Mouse (Mus musculus): ENCODE data around the gene Best3. TPM values are rescaled to one million over a fixed set of nuclear protein-coding genes. Genes with fewer than 3 reads are reported as not detected.
"Not testable (repeated sequence)": the region's sequence is repeated elsewhere in the genome, so short reads cannot be mapped to it uniquely, and the experiment has no call there.

The Best3 gene
- polyA plus RNA-seq, 1 experiment from 2014 or later: 0.81 TPM

DNA sequence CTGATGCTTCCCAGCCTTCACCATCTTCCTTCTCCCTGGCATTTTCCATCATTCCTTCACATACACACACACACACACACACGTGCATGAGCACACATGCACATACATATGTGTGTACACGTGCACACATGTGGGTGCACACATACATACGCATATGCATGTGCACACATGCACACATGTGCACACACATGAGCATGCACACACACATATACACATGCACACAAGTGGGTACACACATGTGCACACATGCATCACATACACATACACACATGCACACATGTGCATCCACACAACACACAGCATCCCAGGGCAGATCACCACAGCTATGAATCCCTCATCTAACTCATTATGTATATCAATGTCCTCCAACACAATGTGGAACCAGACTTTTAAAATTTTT is 45.0 kb downstream of the Best3 start:
- Histone ChIP-seq H3K27me3 (ENCODE audit: control insufficient read depth, insufficient read depth, low read length) (no peaks in the 10 kb centered on the region), H3K27ac (replicated peaks in 1 of 2; ENCODE audit: control insufficient read depth in 1 of 2, insufficient read depth in 1 of 2, low read depth in 2 of 2, low read length in 2 of 2) (no peak overlapping the region), H3K4me3 (ENCODE audit: control insufficient read depth in 1 of 2, insufficient read depth in 1 of 2, low read depth in 1 of 2, low read length in 2 of 2) (no peak overlapping the region), H3K9me3 (ENCODE audit: control insufficient read depth, low read length) (no peaks in the 10 kb centered on the region), H3K4me2 (ENCODE audit: low read length) (no peak overlapping the region), H3K9ac (ENCODE audit: low read length) (no peak overlapping the region), H3K36me3 (ENCODE audit: control insufficient read depth, insufficient read depth, low read length) (no peaks in the 10 kb centered on the region), H3K4me1 (ENCODE audit: control insufficient read depth in 2 of 2, insufficient read depth in 2 of 2, low read length in 2 of 2) (no peaks in the 10 kb centered on the region)
- 90% methylated on average over 3 of the region's 3 CpGs for WGBS
- ATAC-seq (ENCODE audit: insufficient number of reproducible peaks, insufficient read depth, low FRiP score, low read depth): no peak

DNA sequence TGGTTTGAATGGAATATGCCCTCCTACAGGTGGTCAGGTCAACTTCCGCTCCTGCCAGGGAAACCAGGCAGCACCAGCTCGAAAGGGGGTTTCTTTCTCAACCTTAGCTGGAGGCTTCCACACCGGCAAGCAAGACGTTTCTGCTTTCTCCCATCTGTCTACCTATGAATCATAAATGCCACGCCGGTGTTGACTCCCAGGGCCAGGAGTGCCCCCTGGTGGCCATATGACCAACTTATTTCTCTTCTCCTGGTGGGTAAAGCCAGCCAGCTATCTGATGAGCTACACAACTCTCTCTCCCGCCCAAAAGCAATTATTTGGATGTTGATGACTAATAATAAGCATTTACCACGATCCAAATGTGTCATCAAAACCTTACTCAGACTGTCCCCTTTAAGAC is 47.7 kb downstream of the Best3 start:
- ATAC-seq (ENCODE audit: insufficient number of reproducible peaks, insufficient read depth, low FRiP score, low read depth): no peak
- 18% methylated on average over 8 of the region's 8 CpGs for WGBS
- Histone ChIP-seq H3K27ac (replicated peaks in 1 of 2; ENCODE audit: control insufficient read depth in 1 of 2, insufficient read depth in 1 of 2, low read depth in 2 of 2, low read length in 2 of 2) (no peak overlapping the region), H3K9ac (ENCODE audit: low read length) (no peak overlapping the region), H3K4me2 (ENCODE audit: low read length) (no peak overlapping the region), H3K9me3 (ENCODE audit: control insufficient read depth, low read length) (0 out of 2 replicates have a peak, but pooled peaks cover 4% of the 10 kb centered on the region), H3K4me1 (ENCODE audit: control insufficient read depth in 2 of 2, insufficient read depth in 2 of 2, low read length in 2 of 2) (no peaks in the 10 kb centered on the region), H3K4me3 (ENCODE audit: control insufficient read depth in 1 of 2, insufficient read depth in 1 of 2, low read depth in 1 of 2, low read length in 2 of 2) (no peak overlapping the region), H3K36me3 (ENCODE audit: control insufficient read depth, insufficient read depth, low read length) (no peaks in the 10 kb centered on the region), H3K27me3 (ENCODE audit: control insufficient read depth, insufficient read depth, low read length) (no peaks in the 10 kb centered on the region)

DNA sequence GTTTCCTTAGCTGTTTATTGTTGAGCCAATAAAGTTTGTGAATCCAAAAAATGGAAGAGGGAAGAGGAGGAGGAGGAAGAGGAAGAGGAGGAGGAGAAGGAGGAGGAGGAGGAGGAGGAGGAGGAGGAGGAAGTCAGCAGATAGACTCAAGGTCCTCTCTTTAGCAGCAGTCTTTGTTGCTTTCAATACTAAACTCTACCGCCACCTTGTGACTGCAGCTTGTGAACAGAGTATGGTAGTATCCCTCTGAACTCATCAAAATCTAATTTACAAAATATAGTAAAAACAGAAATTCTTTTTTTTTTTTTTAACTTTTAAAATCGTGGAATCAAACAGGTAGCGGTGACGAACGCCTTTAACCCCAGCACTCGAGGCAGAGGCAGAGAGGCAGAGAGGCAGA is 54.2 kb downstream of the Best3 start:
- Histone ChIP-seq H3K27me3 (ENCODE audit: control insufficient read depth, insufficient read depth, low read length) (no peaks in the 10 kb centered on the region), H3K4me1 (ENCODE audit: control insufficient read depth in 2 of 2, insufficient read depth in 2 of 2, low read length in 2 of 2) (peaks cover 17 to 27% of the 10 kb centered on the region in 2 experiments), H3K9me3 (ENCODE audit: control insufficient read depth, low read length) (0 out of 2 replicates have a peak, but pooled peaks cover 4% of the 10 kb centered on the region), H3K9ac (ENCODE audit: low read length) (no peak overlapping the region), H3K27ac (replicated peaks in 1 of 2; ENCODE audit: control insufficient read depth in 1 of 2, insufficient read depth in 1 of 2, low read depth in 2 of 2, low read length in 2 of 2) (no peak overlapping the region), H3K4me2 (ENCODE audit: low read length) (no peak overlapping the region), H3K4me3 (ENCODE audit: control insufficient read depth in 1 of 2, insufficient read depth in 1 of 2, low read depth in 1 of 2, low read length in 2 of 2) (no peak overlapping the region), H3K36me3 (ENCODE audit: control insufficient read depth, insufficient read depth, low read length) (no peaks in the 10 kb centered on the region)
- 73% methylated on average over 6 of the region's 6 CpGs for WGBS
- no peak for ATAC-seq (ENCODE audit: insufficient number of reproducible peaks, insufficient read depth, low FRiP score, low read depth)

DNA sequence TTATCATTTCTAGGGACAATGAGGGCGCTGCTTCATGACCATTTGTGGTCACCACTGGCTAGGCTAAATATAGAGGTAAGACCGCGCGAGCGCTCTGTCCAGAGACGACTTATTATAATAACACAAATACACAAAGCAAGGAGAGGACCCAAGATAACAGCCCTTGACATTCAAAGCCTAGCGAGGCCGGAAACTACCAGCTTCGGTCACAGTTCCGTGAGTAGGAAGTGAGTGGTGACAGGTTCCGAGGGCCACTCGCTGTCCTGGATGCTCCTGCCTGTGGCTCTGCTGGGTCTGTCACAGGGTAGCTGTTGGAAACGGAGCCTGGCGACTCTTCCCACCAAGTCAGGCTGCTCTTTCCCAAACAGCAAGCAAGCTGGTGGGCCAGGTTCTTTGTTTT is 56.2 kb downstream of the Best3 start:
- peak overlapping the region; percentile 56 for H3K4me2 ChIP-seq (ENCODE audit: low read length)
- no peaks in the 10 kb centered on the region for H3K27me3 ChIP-seq (ENCODE audit: control insufficient read depth, insufficient read depth, low read length)
- peak; percentile 81 for ATAC-seq (ENCODE audit: insufficient number of reproducible peaks, insufficient read depth, low FRiP score, low read depth)
- H3K36me3 ChIP-seq (ENCODE audit: control insufficient read depth, insufficient read depth, low read length): no peaks in the 10 kb centered on the region
- WGBS: 14% methylated on average over 14 of the region's 14 CpGs
- peak overlapping the region; percentile 69 for H3K9ac ChIP-seq (ENCODE audit: low read length)
- H3K9me3 ChIP-seq (ENCODE audit: control insufficient read depth, low read length): 0 out of 2 replicates have a peak, but pooled peaks cover 4% of the 10 kb centered on the region
- H3K4me3 ChIP-seq (ENCODE audit: control insufficient read depth in 1 of 2, insufficient read depth in 1 of 2, low read depth in 1 of 2, low read length in 2 of 2): peak overlapping the region in 1 of 2 experiments; percentile 14; a peak in 1 of 4 replicates
- H3K4me1 ChIP-seq (ENCODE audit: control insufficient read depth in 2 of 2, insufficient read depth in 2 of 2, low read length in 2 of 2): peaks cover 17 to 27% of the 10 kb centered on the region in 2 experiments
- H3K27ac ChIP-seq (replicated peaks in 1 of 2; ENCODE audit: control insufficient read depth in 1 of 2, insufficient read depth in 1 of 2, low read depth in 2 of 2, low read length in 2 of 2): peak overlapping the region; percentile 88 to 94

DNA sequence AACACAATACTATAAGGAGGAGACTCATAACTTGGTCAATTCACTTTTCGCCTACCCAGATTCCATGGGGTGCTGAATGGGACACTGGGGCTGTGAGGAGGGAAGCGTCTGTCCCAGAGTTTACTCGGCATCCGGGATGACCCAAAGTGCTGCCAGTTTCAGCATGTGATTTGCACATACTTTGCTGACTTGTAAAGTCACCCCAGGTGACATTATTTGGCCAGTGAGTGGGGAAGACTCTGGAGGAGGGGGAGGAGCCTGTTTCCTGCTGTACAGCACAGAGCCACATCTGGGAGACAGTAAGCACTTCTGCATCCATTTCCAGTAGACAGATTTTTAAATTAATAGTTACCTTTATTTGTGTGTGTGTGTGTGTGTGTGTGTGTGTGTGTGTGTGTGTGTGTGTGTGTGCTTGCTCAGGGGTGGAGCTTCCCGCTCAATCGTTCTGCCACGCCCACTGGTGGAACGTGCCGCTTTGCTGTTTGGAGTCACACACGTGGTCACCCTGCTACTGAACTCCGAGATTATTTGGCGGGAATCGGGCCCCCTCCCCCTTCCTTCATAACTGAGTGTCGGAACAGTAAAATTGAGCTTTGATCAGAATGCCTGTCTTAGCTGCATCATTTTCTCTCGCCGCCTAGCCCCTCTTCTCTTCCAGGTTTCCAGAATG is 57.5 kb downstream of the Best3 start:
- H3K27me3 ChIP-seq (ENCODE audit: control insufficient read depth, insufficient read depth, low read length); ATAC-seq (ENCODE audit: insufficient number of reproducible peaks, insufficient read depth, low FRiP score, low read depth); H3K36me3 ChIP-seq (ENCODE audit: control insufficient read depth, insufficient read depth, low read length); H3K9me3 ChIP-seq (ENCODE audit: control insufficient read depth, low read length): not testable (repeated sequence)
- Histone ChIP-seq H3K4me3 (ENCODE audit: control insufficient read depth in 1 of 2, insufficient read depth in 1 of 2, low read depth in 1 of 2, low read length in 2 of 2) (peak overlapping the region in 1 of 2 experiments; percentile 7; a peak in 1 of 4 replicates), H3K9ac (ENCODE audit: low read length) (peak overlapping the region; percentile 22; the same call in 1 of the 2 replicates), H3K27ac (replicated peaks in 1 of 2; ENCODE audit: control insufficient read depth in 1 of 2, insufficient read depth in 1 of 2, low read depth in 2 of 2, low read length in 2 of 2) (peak overlapping the region in 1 of 2 experiments; percentile 29; a peak in 1 of 4 replicates), H3K4me2 (ENCODE audit: low read length) (peak overlapping the region; percentile 71), H3K4me1 (ENCODE audit: control insufficient read depth in 2 of 2, insufficient read depth in 2 of 2, low read length in 2 of 2) (peaks cover 17 to 32% of the 10 kb centered on the region in 2 experiments)
- 18% methylated on average over 15 of the region's 16 CpGs for WGBS

DNA sequence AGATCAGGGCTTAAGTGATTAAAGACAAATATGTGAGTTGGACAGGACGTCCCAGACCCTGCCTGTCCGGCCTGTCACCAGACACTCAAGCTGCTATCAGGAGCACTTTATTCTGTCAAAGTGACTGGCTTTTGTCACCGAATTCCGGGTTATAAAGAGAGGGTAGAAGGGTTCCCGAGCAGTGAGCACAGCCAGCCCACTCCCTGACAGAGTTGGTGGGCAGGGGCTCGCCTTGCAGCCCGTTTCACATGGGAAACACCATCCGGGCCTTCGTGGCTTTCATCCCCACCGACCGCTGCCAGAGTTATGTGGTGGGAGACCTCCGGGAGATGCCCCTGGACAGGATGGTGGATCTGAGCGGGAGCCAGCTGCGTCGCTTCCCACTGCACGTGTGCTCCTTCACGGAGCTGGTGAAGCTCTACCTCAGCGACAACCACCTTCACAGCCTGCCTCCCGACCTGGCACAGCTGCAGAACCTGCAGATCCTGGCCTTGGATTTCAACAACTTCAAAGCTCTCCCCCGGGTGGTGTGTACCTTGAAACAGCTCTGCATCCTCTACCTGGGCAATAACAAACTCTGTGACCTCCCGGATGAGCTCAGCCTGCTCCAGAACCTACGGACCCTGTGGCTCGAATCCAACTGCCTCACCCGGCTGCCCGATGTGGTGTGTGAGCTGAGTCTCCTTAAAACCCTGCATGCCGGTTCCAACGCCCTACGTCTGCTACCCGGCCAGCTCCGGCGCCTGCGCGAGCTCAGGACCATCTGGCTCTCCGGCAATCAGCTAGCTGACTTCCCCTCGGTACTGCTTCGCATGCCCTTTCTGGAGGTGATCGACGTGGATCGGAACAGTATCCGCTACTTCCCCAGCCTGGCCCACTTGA is 59.3 kb downstream of the Best3 start, which contains the start of gene Lrrc10:
TSS of gene Lrrc10 (plus strand) at position 167 of the 882 bp plus-strand sequence.
- H3K36me3 ChIP-seq (ENCODE audit: control insufficient read depth, insufficient read depth, low read length): peaks cover 27% of the 10 kb centered on the region
- H3K4me3 ChIP-seq (ENCODE audit: control insufficient read depth in 1 of 2, insufficient read depth in 1 of 2, low read depth in 1 of 2, low read length in 2 of 2): peak within 1 kb of the TSS; percentile 60 to 71
- peaks cover 17 to 43% of the 10 kb centered on the region in 2 experiments for H3K4me1 ChIP-seq (ENCODE audit: control insufficient read depth in 2 of 2, insufficient read depth in 2 of 2, low read length in 2 of 2)
- 14% methylated on average over 40 of the region's 40 CpGs for WGBS
- no peaks in the 10 kb centered on the region for H3K27me3 ChIP-seq (ENCODE audit: control insufficient read depth, insufficient read depth, low read length)
- ATAC-seq (ENCODE audit: insufficient number of reproducible peaks, insufficient read depth, low FRiP score, low read depth): peak; percentile 35
- peak within 1 kb of the TSS; percentile 89 to 96 for H3K27ac ChIP-seq (replicated peaks in 1 of 2; ENCODE audit: control insufficient read depth in 1 of 2, insufficient read depth in 1 of 2, low read depth in 2 of 2, low read length in 2 of 2)
- peak within 1 kb of the TSS; percentile 97 for H3K9ac ChIP-seq (ENCODE audit: low read length)
- H3K9me3 ChIP-seq (ENCODE audit: control insufficient read depth, low read length): no peaks in the 10 kb centered on the region
- peak within 1 kb of the TSS; percentile 71 for H3K4me2 ChIP-seq (ENCODE audit: low read length)

DNA sequence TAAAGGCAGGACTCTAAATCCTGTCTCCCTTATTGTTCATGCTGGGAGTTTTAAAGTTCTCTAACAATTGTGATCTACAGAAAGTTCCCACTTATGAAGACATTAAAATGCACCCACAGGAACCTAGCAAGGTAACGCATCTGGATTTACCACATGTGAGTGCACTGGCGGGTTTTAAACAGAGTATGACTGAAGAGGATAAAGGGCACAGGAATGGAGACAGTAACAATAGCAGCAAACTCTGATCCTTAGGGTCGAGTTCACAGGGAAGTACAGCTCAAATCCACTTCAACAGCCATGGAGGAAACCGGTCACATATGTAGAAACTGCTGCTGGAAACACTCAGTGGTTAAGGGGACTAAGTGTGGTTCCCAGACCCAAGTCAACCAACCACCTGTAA is 63.1 kb downstream of the Best3 start:
- Histone ChIP-seq H3K9ac (ENCODE audit: low read length) (peak overlapping the region; percentile 97), H3K4me3 (ENCODE audit: control insufficient read depth in 1 of 2, insufficient read depth in 1 of 2, low read depth in 1 of 2, low read length in 2 of 2) (no peak overlapping the region), H3K9me3 (ENCODE audit: control insufficient read depth, low read length) (no peaks in the 10 kb centered on the region), H3K36me3 (ENCODE audit: control insufficient read depth, insufficient read depth, low read length) (peaks cover 66% of the 10 kb centered on the region), H3K27ac (replicated peaks in 1 of 2; ENCODE audit: control insufficient read depth in 1 of 2, insufficient read depth in 1 of 2, low read depth in 2 of 2, low read length in 2 of 2) (peak overlapping the region in 1 of 2 experiments; percentile 35; a peak in 2 of 4 replicates), H3K4me2 (ENCODE audit: low read length) (peak overlapping the region; percentile 71), H3K4me1 (ENCODE audit: control insufficient read depth in 2 of 2, insufficient read depth in 2 of 2, low read length in 2 of 2) (peaks cover 3 to 25% of the 10 kb centered on the region in 2 experiments), H3K27me3 (ENCODE audit: control insufficient read depth, insufficient read depth, low read length) (no peaks in the 10 kb centered on the region)
- no peak for ATAC-seq (ENCODE audit: insufficient number of reproducible peaks, insufficient read depth, low FRiP score, low read depth)
- WGBS: 61% methylated on average over 4 of the region's 4 CpGs
